Mouse (Mus musculus) Patski (cell line): ENCODE data around the gene Duox1. TPM values are rescaled to one million over a fixed set of nuclear protein-coding genes. Genes with fewer than 3 reads are reported as not detected.
"Not testable (repeated sequence)": the region's sequence is repeated elsewhere in the genome, so short reads cannot be mapped to it uniquely, and the experiment has no call there.

ENCODE experiments used
- ATAC-seq: fragments of 100-300 bp; one replicate; pipeline ENCODE4 v1.8.0; 2021
- CTCF ChIA-PET: fragments of 350-600 bp; sonication (Branson Sonifier 250); formaldehyde crosslinking; loops from one replicate; lab custom pipeline; 2022; ENCODE audit warnings: inconsistent platforms; lab: Charles Lee
- POLR2A ChIA-PET: fragments of 350-600 bp; sonication (Branson Sonifier 250); formaldehyde crosslinking; loops from one replicate; lab custom pipeline; 2022; ENCODE audit warnings: antibody characterized with exemption, inconsistent platforms; lab: Charles Lee
- DNase-seq: peaks from one replicate; pipeline ENCODE4 v3.0.0-alpha.2; 2011; ENCODE audit warnings: low read depth, low spot score
- H3K27me3 ChIP-seq: fragments of 371-371 bp; one replicate; pipeline ENCODE4 v1.5.1; 2021
- CTCF ChIP-seq: fragments of 100-300 bp; IDR thresholded peaks from one replicate; pipeline ENCODE4 v1.5.1; 2021
- in situ Hi-C: fragments of 300-500 bp; cut with MboI; formaldehyde crosslinking; loops from 3 replicates; pipeline ENCODE4 v1.11.1; 2018; ENCODE audit warnings: low pct_unique_long_range_greater_than_20kb, mixed read lengths
- polyA plus RNA-seq: library from polyadenylated mRNA; unstranded; gene quantifications from one replicate; pipeline ENCODE4 v1.2.3, GENCODE M21; 2021

Gene Duox1
- polyA plus RNA-seq, 1 experiment from 2014 or later = 0.04 TPM

GRCm38 (mm10) chr2:122337291-122337690 lies 21.8 kb downstream of the Duox1 start:
- ATAC-seq = no peak
- ChIA-PET POLR2A (no interaction called here), CTCF (no interaction called here)
- no peak for TF ChIP-seq CTCF
- in situ Hi-C loops = no loop called here
- no peak for DNase-seq
- no peaks in the 10 kb centered on the region for H3K27me3 ChIP-seq

- TF ChIP-seq CTCF = no peak
Observed at GRCm38 (mm10) chr2:122345106-122345893, 29.8 kb downstream of the Duox1 start.

GRCm38 (mm10) chr2:122346164-122346563 lies 30.7 kb downstream of the Duox1 start:
- in situ Hi-C loops, ATAC-seq, H3K27me3 ChIP-seq, DNase-seq: not testable (repeated sequence)
- ChIA-PET POLR2A (interaction anchor here (0.9 kb wide), 1 partner anchor 30 kb away, joined by 3 read pairs; no protein-coding TSS in a partner anchor), CTCF (interaction anchor here (1.1 to 3.1 kb wide), 6 partner anchors 11 to 37 kb away, joined by 3 to 19 read pairs (median 4); no protein-coding TSS in a partner anchor)

More at GRCm38 (mm10) chr2:122345106-122345893, 29.8 kb downstream of the Duox1 start:
- ATAC-seq (no peak), DNase-seq (no peak)
- in situ Hi-C loops = no loop called here
- no peaks in the 10 kb centered on the region for H3K27me3 ChIP-seq
- ChIA-PET CTCF (interaction anchor here (1.5 kb wide), 1 partner anchor 36 kb away, joined by 4 read pairs; no protein-coding TSS in a partner anchor), POLR2A (no interaction called here)

GRCm38 (mm10) chr2:122347257-122347656 lies 31.8 kb downstream of the Duox1 start:
- no peak for TF ChIP-seq CTCF
- in situ Hi-C loops = no loop called here
- no peaks in the 10 kb centered on the region for H3K27me3 ChIP-seq
- ATAC-seq (no peak), DNase-seq (no peak)
- ChIA-PET POLR2A (no interaction called here), CTCF (interaction anchor here (0.7 to 3.1 kb wide), 9 partner anchors 10 to 45 kb away, joined by 3 to 19 read pairs (median 4); no protein-coding TSS in a partner anchor)

GRCm38 (mm10) chr2:122348531-122349131 lies 33.2 kb downstream of the Duox1 start:
- in situ Hi-C loops = no loop called here

GRCm38 (mm10) chr2:122349136-122349785 lies 33.8 kb downstream of the Duox1 start:
- DNase-seq (no peak), ATAC-seq (peak; percentile 8)
- ChIA-PET CTCF (interaction anchor here (1.2 to 3.1 kb wide), 4 partner anchors 9 to 29 kb away, joined by 4 to 19 read pairs (median 5); no protein-coding TSS in a partner anchor), POLR2A (interaction anchor here (0.6 to 1.2 kb wide), 3 partner anchors 17 to 31 kb away, joined by 3 to 4 read pairs (median 3); no protein-coding TSS in a partner anchor)
- no peaks in the 10 kb centered on the region for H3K27me3 ChIP-seq
- TF ChIP-seq CTCF = no peak
- in situ Hi-C loops = no loop called here

More at GRCm38 (mm10) chr2:122348531-122349131, 33.2 kb downstream of the Duox1 start:
- ATAC-seq (peak; percentile 77), DNase-seq (no peak)
- TF ChIP-seq CTCF = no peak
- CTCF ChIA-PET = interaction anchor here (0.6 to 3.1 kb wide), 9 partner anchors 9 to 97 kb away, joined by 3 to 19 read pairs (median 5); no protein-coding TSS in a partner anchor
- no peaks in the 10 kb centered on the region for H3K27me3 ChIP-seq
- POLR2A ChIA-PET = interaction anchor here (0.6 to 1.2 kb wide), 4 partner anchors 17 to 31 kb away, joined by 3 to 5 read pairs (median 4); no protein-coding TSS in a partner anchor

- CTCF ChIA-PET = interaction anchor here (1.5 kb wide), 1 partner anchor 30 kb away, joined by 7 read pairs; no protein-coding TSS in a partner anchor
- TF ChIP-seq CTCF = no peak
- no peaks in the 10 kb centered on the region for H3K27me3 ChIP-seq
- POLR2A ChIA-PET = interaction anchor here (1.1 to 1.5 kb wide), 2 partner anchors 14 to 17 kb away, joined by 3 read pairs; no protein-coding TSS in a partner anchor
- DNase-seq (no peak), ATAC-seq (no peak)
- in situ Hi-C loops = no loop called here
Observed at GRCm38 (mm10) chr2:122351156-122351930, 35.9 kb downstream of the Duox1 start.

GRCm38 (mm10) chr2:122351931-122352329 lies 36.5 kb downstream of the Duox1 start:
- no peak for DNase-seq
- H3K27me3 ChIP-seq = no peaks in the 10 kb centered on the region
- no peak for TF ChIP-seq CTCF
- in situ Hi-C loops = no loop called here
- ATAC-seq = no peak
- CTCF ChIA-PET = interaction anchor here (1.5 to 1.6 kb wide), 2 partner anchors 17 to 29 kb away, joined by 5 to 7 read pairs; partner anchors contain the start of gene Shf
- POLR2A ChIA-PET = interaction anchor here (1.1 to 1.7 kb wide), 3 partner anchors 11 to 17 kb away, joined by 3 to 5 read pairs (median 3); no protein-coding TSS in a partner anchor

GRCm38 (mm10) chr2:122352992-122353391 lies 37.5 kb downstream of the Duox1 start:
- no peaks in the 10 kb centered on the region for H3K27me3 ChIP-seq
- no peak for DNase-seq
- ChIA-PET CTCF (interaction anchor here (1.5 to 1.6 kb wide), 2 partner anchors 16 to 28 kb away, joined by 5 to 7 read pairs; partner anchors contain the start of gene Shf), POLR2A (interaction anchor here (0.9 to 1.7 kb wide), 2 partner anchors 9 to 15 kb away, joined by 3 to 5 read pairs; no protein-coding TSS in a partner anchor)
- in situ Hi-C loops = no loop called here
- no peak for ATAC-seq
- no peak for TF ChIP-seq CTCF
